16 mouse cellular contexts compared by ENCODE assay signal in the genomic region with DNA sequence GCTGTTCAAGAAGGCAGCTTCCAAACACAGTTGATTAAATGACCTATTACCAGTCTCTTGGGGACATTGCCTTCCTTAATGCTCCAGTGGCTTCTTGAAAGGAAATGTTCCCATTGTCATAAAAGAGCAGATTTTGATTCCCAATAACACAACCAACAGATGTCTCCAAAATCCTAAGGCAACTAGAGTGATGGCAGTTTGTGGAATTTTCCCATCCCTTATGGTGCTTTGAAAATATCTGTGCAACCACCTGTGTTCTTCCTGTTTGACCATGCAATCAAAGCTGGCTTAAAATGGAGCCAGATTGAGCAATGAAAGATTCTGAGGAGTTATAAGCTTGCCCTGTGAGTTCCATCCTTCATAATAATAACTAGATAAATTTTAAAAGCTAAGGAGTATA.
DNase-seq lines count a peak whose midpoint lies in the region; ATAC-seq and TF ChIP-seq lines count a peak whose summit lies in the region.
"Had no signal": no experiment of that assay in that cellular context is flagged by ENCODE, and none has a peak within 500 bp of the region (broad histone marks: within the 10 kb centered on the region; RNA-seq: fewer than 3 reads in every experiment).

No protein-coding gene starts in this region.

- no peak for TF ChIP-seq EP300 in lung, postnatal 0 days (IDR thresholded peaks at IDR 0.05)

- H3K4me2 ChIP-seq in forebrain, postnatal 0 days (ENCODE audit: low read depth), result no peak overlapping the region
- no peak overlapping the region for H3K4me2 ChIP-seq in forebrain, embryonic 11.5 days (ENCODE audit: low read depth, low read length, severe bottlenecking)
- H3K4me2 ChIP-seq in lung, postnatal 0 days (replicated peaks; ENCODE audit: low read depth, low read length), result no peak overlapping the region
- H3K4me2 ChIP-seq: forebrain, embryonic 15.5 days; heart, embryonic 13.5 days; hindbrain, embryonic 12.5 days had no signal

- H3K27me3 ChIP-seq in forebrain, postnatal 0 days (ENCODE audit: insufficient read depth, low read length), result no peaks in the 10 kb centered on the region
- H3K27me3 ChIP-seq in forebrain, embryonic 11.5 days (ENCODE audit: control insufficient read depth, insufficient read depth, low read length), result no peaks in the 10 kb centered on the region
- H3K27me3 ChIP-seq in lung, postnatal 0 days (replicated peaks; ENCODE audit: insufficient read depth, low read length), result no peaks in the 10 kb centered on the region
- no peaks in the 10 kb centered on the region for H3K27me3 ChIP-seq in hindbrain, embryonic 10.5 days (ENCODE audit: insufficient read depth, poor library complexity, severe bottlenecking)
- H3K27me3 ChIP-seq: forebrain, embryonic 15.5 days; heart, embryonic 13.5 days; hindbrain, embryonic 12.5 days had no signal

- H3K9me3 ChIP-seq in forebrain, postnatal 0 days (ENCODE audit: low read length), result no peaks in the 10 kb centered on the region
- no peaks in the 10 kb centered on the region for H3K9me3 ChIP-seq in forebrain, embryonic 11.5 days (ENCODE audit: control insufficient read depth, low read length)
- no peaks in the 10 kb centered on the region for H3K9me3 ChIP-seq in lung, postnatal 0 days (ENCODE audit: low read length)
- H3K9me3 ChIP-seq in hindbrain, embryonic 10.5 days, result no peaks in the 10 kb centered on the region
- H3K9me3 ChIP-seq: embryonic facial prominence, embryonic 10.5 days; forebrain, embryonic 15.5 days; heart, embryonic 13.5 days; hindbrain, embryonic 12.5 days had no signal

- H3K36me3 ChIP-seq in forebrain, postnatal 0 days (ENCODE audit: insufficient read depth), result no peaks in the 10 kb centered on the region
- H3K36me3 ChIP-seq in forebrain, embryonic 11.5 days (ENCODE audit: control insufficient read depth, insufficient read depth, low read length), result no peaks in the 10 kb centered on the region
- no peaks in the 10 kb centered on the region for H3K36me3 ChIP-seq in lung, postnatal 0 days (ENCODE audit: insufficient read depth, low read length)
- H3K36me3 ChIP-seq in hindbrain, embryonic 10.5 days, result no peaks in the 10 kb centered on the region
- H3K36me3 ChIP-seq: embryonic facial prominence, embryonic 10.5 days; forebrain, embryonic 15.5 days; heart, embryonic 13.5 days; hindbrain, embryonic 12.5 days had no signal

- DNase-seq in forebrain, postnatal 0 days, result peak; percentile 51
- no peak for DNase-seq in forebrain, embryonic 11.5 days (ENCODE audit: low spot score)
- DNase-seq in layer of hippocampus, adult 2 months (ENCODE audit: low spot score in 2 of 2), result peak; percentile 47 to 57
- peak; percentile 20 to 23 for DNase-seq in layer of hippocampus, postnatal 10 days (ENCODE audit: low spot score in 2 of 2)
- no peak for DNase-seq in lung, postnatal 0 days (ENCODE audit: low spot score)
- DNase-seq in hindbrain, embryonic 10.5 days (ENCODE audit: low spot score), result no peak
- no peak for DNase-seq in ovary, postnatal 14 days (ENCODE audit: low spot score)
- DNase-seq: adrenal gland, adult 2 months; adrenal gland, postnatal 25 days; gastrocnemius, postnatal 14 days; heart, postnatal 36 days had no signal

- TF ChIP-seq CTCF in forebrain, postnatal 0 days (IDR thresholded peaks at IDR 0.05; ENCODE audit: low read depth), result no peak
- TF ChIP-seq CTCF in layer of hippocampus, adult 2 months (conservative IDR thresholded peaks at IDR 0.05), result no peak
- TF ChIP-seq CTCF in lung, postnatal 0 days (IDR thresholded peaks at IDR 0.05), result no peak

- H3K9ac ChIP-seq in forebrain, postnatal 0 days, result no peak overlapping the region
- H3K9ac ChIP-seq in forebrain, embryonic 11.5 days (ENCODE audit: low read length), result no peak overlapping the region
- H3K9ac ChIP-seq in lung, postnatal 0 days (replicated peaks; ENCODE audit: low read depth), result no peak overlapping the region
- H3K9ac ChIP-seq: forebrain, embryonic 15.5 days; heart, embryonic 13.5 days; hindbrain, embryonic 12.5 days had no signal

- H3K4me1 ChIP-seq in forebrain, postnatal 0 days (ENCODE audit: insufficient read depth), result no peaks in the 10 kb centered on the region
- H3K4me1 ChIP-seq in forebrain, embryonic 11.5 days (replicated peaks; ENCODE audit: control insufficient read depth, insufficient read depth, low read length), result no peaks in the 10 kb centered on the region
- no peaks in the 10 kb centered on the region for H3K4me1 ChIP-seq in lung, postnatal 0 days (ENCODE audit: insufficient read depth, low read depth, low read length)
- no peaks in the 10 kb centered on the region for H3K4me1 ChIP-seq in hindbrain, embryonic 10.5 days (replicated peaks)
- H3K4me1 ChIP-seq: embryonic facial prominence, embryonic 10.5 days; forebrain, embryonic 15.5 days; heart, embryonic 13.5 days; hindbrain, embryonic 12.5 days had no signal

- H3K4me3 ChIP-seq in forebrain, postnatal 0 days (ENCODE audit: low read depth, low read length), result no peak overlapping the region
- H3K4me3 ChIP-seq in forebrain, embryonic 11.5 days (ENCODE audit: low read depth, low read length), result no peak overlapping the region
- no peak overlapping the region for H3K4me3 ChIP-seq in layer of hippocampus, adult 2 months
- no peak overlapping the region for H3K4me3 ChIP-seq in lung, postnatal 0 days (ENCODE audit: low read depth, low read length)
- H3K4me3 ChIP-seq in hindbrain, embryonic 10.5 days, result no peak overlapping the region
- H3K4me3 ChIP-seq: embryonic facial prominence, embryonic 10.5 days; forebrain, embryonic 15.5 days; heart, embryonic 13.5 days; hindbrain, embryonic 12.5 days had no signal

- peak; percentile 65 for ATAC-seq in forebrain, postnatal 0 days
- ATAC-seq in forebrain, embryonic 11.5 days (replicated peaks; ENCODE audit: low FRiP score), result no peak
- no peak for ATAC-seq in lung, postnatal 0 days
- ATAC-seq: forebrain, embryonic 15.5 days; hindbrain, postnatal 0 days had no signal

- no peak overlapping the region for H3K27ac ChIP-seq in forebrain, postnatal 0 days (ENCODE audit: low read depth, low read length)
- H3K27ac ChIP-seq in forebrain, embryonic 11.5 days (ENCODE audit: low read depth, low read length), result no peak overlapping the region
- H3K27ac ChIP-seq in layer of hippocampus, adult 2 months, result peak overlapping the region; percentile 78
- H3K27ac ChIP-seq in lung, postnatal 0 days (ENCODE audit: low read length), result no peak overlapping the region
- H3K27ac ChIP-seq in hindbrain, embryonic 10.5 days, result no peak overlapping the region
- H3K27ac ChIP-seq: embryonic facial prominence, embryonic 10.5 days; forebrain, embryonic 15.5 days; heart, embryonic 13.5 days; hindbrain, embryonic 12.5 days; hindbrain, postnatal 0 days had no signal

Comparison
In these comparisons a context has a peak if more than half of its experiments do, and no peak if none do; other contexts are left out.
1. DNase-seq: peak in forebrain, postnatal 0 days (single experiment), layer of hippocampus, adult 2 months (2 of 2) and layer of hippocampus, postnatal 10 days (2 of 2); none in forebrain, embryonic 11.5 days (single experiment), lung, postnatal 0 days (single experiment), hindbrain, embryonic 10.5 days (single experiment) and ovary, postnatal 14 days (single experiment).